Mouse (Mus musculus) megakaryocyte, embryonic 14.5 days (primary cell): ENCODE results near the gene Ptprf.

Experiments
- FLI1 ChIP-seq: IDR thresholded peaks from 2 replicates; pipeline ENCODE4 v1.6.1; 2012; ENCODE audit warnings: low read length, inconsistent platforms, mixed read lengths
- GATA1 ChIP-seq: IDR thresholded peaks from 3 replicates; pipeline ENCODE4 v1.6.1; 2012; ENCODE audit warnings: mixed read lengths, low read length, inconsistent platforms, borderline replicate concordance

GRCm38 (mm10) chr4:118179467-118180300 is 111.5 kb downstream of the Ptprf start, which contains the start of gene Kdm4a:
- TF ChIP-seq FLI1 = no peak
- no peak for TF ChIP-seq GATA1
